Mouse (Mus musculus): ENCODE data around the gene Snx33. TPM values are rescaled to one million over a fixed set of nuclear protein-coding genes. Genes with fewer than 3 reads are reported as not detected.

The Snx33 gene
- polyA plus RNA-seq, 1 experiment from 2014 or later, result 5.5 TPM

- peak overlapping the region; percentile 86 for H3K27ac ChIP-seq (replicated peaks in 1 of 2; ENCODE audit: control insufficient read depth in 1 of 2, insufficient read depth in 1 of 2, low read depth in 2 of 2, low read length in 2 of 2)
- peaks cover 39 to 47% of the 10 kb centered on the region in 2 experiments for H3K4me1 ChIP-seq (ENCODE audit: control insufficient read depth in 2 of 2, insufficient read depth in 2 of 2, low read length in 2 of 2)
- H3K9ac ChIP-seq (ENCODE audit: low read length), result peak overlapping the region; percentile 72
- peak overlapping the region; percentile 35 to 65 for H3K4me3 ChIP-seq (ENCODE audit: control insufficient read depth in 1 of 2, insufficient read depth in 1 of 2, low read depth in 1 of 2, low read length in 2 of 2)
- H3K9me3 ChIP-seq (ENCODE audit: control insufficient read depth, low read length), result no peaks in the 10 kb centered on the region
- peak; percentile 83 for ATAC-seq (ENCODE audit: insufficient number of reproducible peaks, insufficient read depth, low FRiP score, low read depth)
- peaks cover 31% of the 10 kb centered on the region for H3K36me3 ChIP-seq (ENCODE audit: control insufficient read depth, insufficient read depth, low read length)
- peak overlapping the region; percentile 95 for H3K4me2 ChIP-seq (ENCODE audit: low read length)
- no peaks in the 10 kb centered on the region for H3K27me3 ChIP-seq (ENCODE audit: control insufficient read depth, insufficient read depth, low read length)
- WGBS, result under 1% methylated on average over 7 of the region's 7 CpGs
Observed at GRCm38 (mm10) chr9:56924651-56925027, 3.5 kb downstream of the Snx33 start.

- Histone ChIP-seq H3K4me1 (ENCODE audit: control insufficient read depth in 2 of 2, insufficient read depth in 2 of 2, low read length in 2 of 2) (peaks cover 39 to 47% of the 10 kb centered on the region in 2 experiments), H3K27ac (replicated peaks in 1 of 2; ENCODE audit: control insufficient read depth in 1 of 2, insufficient read depth in 1 of 2, low read depth in 2 of 2, low read length in 2 of 2) (peak overlapping the region; percentile 86), H3K4me3 (ENCODE audit: control insufficient read depth in 1 of 2, insufficient read depth in 1 of 2, low read depth in 1 of 2, low read length in 2 of 2) (peak overlapping the region; percentile 35 to 65), H3K4me2 (ENCODE audit: low read length) (peak overlapping the region; percentile 95), H3K9me3 (ENCODE audit: control insufficient read depth, low read length) (no peaks in the 10 kb centered on the region), H3K27me3 (ENCODE audit: control insufficient read depth, insufficient read depth, low read length) (no peaks in the 10 kb centered on the region), H3K36me3 (ENCODE audit: control insufficient read depth, insufficient read depth, low read length) (peaks cover 37% of the 10 kb centered on the region), H3K9ac (ENCODE audit: low read length) (peak overlapping the region; percentile 72)
- ATAC-seq (ENCODE audit: insufficient number of reproducible peaks, insufficient read depth, low FRiP score, low read depth), result no peak
- 37% methylated on average over 8 of the region's 8 CpGs for WGBS
Observed at GRCm38 (mm10) chr9:56923841-56924650, 4.1 kb downstream of the Snx33 start.

DNA sequence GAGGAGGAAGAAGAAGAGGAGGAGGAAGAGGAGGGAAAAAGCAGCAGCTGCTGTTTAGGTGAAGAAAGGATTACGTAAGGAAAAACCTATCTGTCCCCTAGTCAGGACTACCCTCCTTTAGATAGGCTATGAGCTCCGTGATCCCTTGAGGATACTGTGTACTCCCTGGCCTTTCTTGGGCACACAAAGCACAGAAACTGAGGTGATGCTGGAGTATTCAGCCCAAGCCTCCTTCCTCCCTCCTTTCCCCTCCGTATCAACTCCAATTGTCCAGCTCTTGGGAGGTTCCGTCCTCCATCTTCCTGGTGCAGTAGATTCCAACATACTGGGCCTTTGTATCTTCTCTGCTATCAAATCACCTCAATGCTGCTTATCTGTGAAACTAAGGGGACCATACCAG is 5.4 kb downstream of the Snx33 start:
- Histone ChIP-seq H3K9ac (ENCODE audit: low read length) (peak overlapping the region; percentile 72), H3K4me2 (ENCODE audit: low read length) (peak overlapping the region; percentile 95), H3K27ac (replicated peaks in 1 of 2; ENCODE audit: control insufficient read depth in 1 of 2, insufficient read depth in 1 of 2, low read depth in 2 of 2, low read length in 2 of 2) (peak overlapping the region; percentile 86), H3K4me1 (ENCODE audit: control insufficient read depth in 2 of 2, insufficient read depth in 2 of 2, low read length in 2 of 2) (peaks cover 36 to 41% of the 10 kb centered on the region in 2 experiments), H3K4me3 (ENCODE audit: control insufficient read depth in 1 of 2, insufficient read depth in 1 of 2, low read depth in 1 of 2, low read length in 2 of 2) (0 out of 4 replicates have a peak overlapping the region, but pooled peaks of 1 of the 2 experiments have one; percentile 65), H3K9me3 (ENCODE audit: control insufficient read depth, low read length) (no peaks in the 10 kb centered on the region), H3K27me3 (ENCODE audit: control insufficient read depth, insufficient read depth, low read length) (no peaks in the 10 kb centered on the region), H3K36me3 (ENCODE audit: control insufficient read depth, insufficient read depth, low read length) (peaks cover 50% of the 10 kb centered on the region)
- WGBS, result 77% methylated on average over 4 of the region's 4 CpGs
- no peak for ATAC-seq (ENCODE audit: insufficient number of reproducible peaks, insufficient read depth, low FRiP score, low read depth)

GRCm38 (mm10) chr9:56918466-56918865 is 9.7 kb downstream of the Snx33 start:
- Histone ChIP-seq H3K4me2 (ENCODE audit: low read length) (no peak overlapping the region), H3K27ac (replicated peaks in 1 of 2; ENCODE audit: control insufficient read depth in 1 of 2, insufficient read depth in 1 of 2, low read depth in 2 of 2, low read length in 2 of 2) (no peak overlapping the region), H3K4me3 (ENCODE audit: control insufficient read depth in 1 of 2, insufficient read depth in 1 of 2, low read depth in 1 of 2, low read length in 2 of 2) (no peak overlapping the region), H3K27me3 (ENCODE audit: control insufficient read depth, insufficient read depth, low read length) (no peaks in the 10 kb centered on the region), H3K4me1 (ENCODE audit: control insufficient read depth in 2 of 2, insufficient read depth in 2 of 2, low read length in 2 of 2) (peaks cover 7 to 10% of the 10 kb centered on the region in 2 experiments), H3K9ac (ENCODE audit: low read length) (no peak overlapping the region), H3K36me3 (ENCODE audit: control insufficient read depth, insufficient read depth, low read length) (peaks cover 83% of the 10 kb centered on the region), H3K9me3 (ENCODE audit: control insufficient read depth, low read length) (no peaks in the 10 kb centered on the region)
- no peak for ATAC-seq (ENCODE audit: insufficient number of reproducible peaks, insufficient read depth, low FRiP score, low read depth)
- 94% methylated on average over 13 of the region's 13 CpGs for WGBS

DNA sequence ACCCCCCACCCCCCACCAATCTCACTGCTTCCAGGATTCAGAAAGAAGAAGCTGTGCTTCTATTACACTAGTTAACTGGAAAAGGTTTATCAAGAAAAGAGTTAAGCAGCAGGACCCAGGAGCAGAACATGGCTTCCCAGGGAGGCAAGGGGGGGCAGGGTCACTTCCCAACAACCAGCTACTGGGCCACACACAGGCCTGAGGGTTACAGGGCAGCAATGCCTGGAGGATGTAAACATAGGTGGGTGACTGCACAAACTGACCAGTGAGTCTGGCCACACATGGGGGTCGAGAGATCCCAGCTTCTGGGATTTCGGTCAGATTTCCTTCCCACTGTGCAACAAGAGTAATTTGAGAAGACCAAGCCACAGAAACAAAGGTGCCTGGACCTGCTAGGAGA is 11.0 kb downstream of the Snx33 start:
- Histone ChIP-seq H3K27me3 (ENCODE audit: control insufficient read depth, insufficient read depth, low read length) (no peaks in the 10 kb centered on the region), H3K4me3 (ENCODE audit: control insufficient read depth in 1 of 2, insufficient read depth in 1 of 2, low read depth in 1 of 2, low read length in 2 of 2) (no peak overlapping the region), H3K4me1 (ENCODE audit: control insufficient read depth in 2 of 2, insufficient read depth in 2 of 2, low read length in 2 of 2) (no peaks in the 10 kb centered on the region; a peak in 1 of 4 replicates), H3K4me2 (ENCODE audit: low read length) (no peak overlapping the region), H3K27ac (replicated peaks in 1 of 2; ENCODE audit: control insufficient read depth in 1 of 2, insufficient read depth in 1 of 2, low read depth in 2 of 2, low read length in 2 of 2) (no peak overlapping the region), H3K9me3 (ENCODE audit: control insufficient read depth, low read length) (no peaks in the 10 kb centered on the region), H3K36me3 (ENCODE audit: control insufficient read depth, insufficient read depth, low read length) (peaks cover 74% of the 10 kb centered on the region), H3K9ac (ENCODE audit: low read length) (no peak overlapping the region)
- ATAC-seq (ENCODE audit: insufficient number of reproducible peaks, insufficient read depth, low FRiP score, low read depth), result no peak
- WGBS, result 89% methylated on average over 2 of the region's 2 CpGs

GRCm38 (mm10) chr9:56915695-56916410 is 12.3 kb downstream of the Snx33 start:
- Histone ChIP-seq H3K4me2 (ENCODE audit: low read length) (no peak overlapping the region), H3K36me3 (ENCODE audit: control insufficient read depth, insufficient read depth, low read length) (peaks cover 62% of the 10 kb centered on the region), H3K9ac (ENCODE audit: low read length) (no peak overlapping the region)

GRCm38 (mm10) chr9:56915116-56915515 is 13.1 kb downstream of the Snx33 start:
- ATAC-seq (ENCODE audit: insufficient number of reproducible peaks, insufficient read depth, low FRiP score, low read depth), result no peak
- Histone ChIP-seq H3K36me3 (ENCODE audit: control insufficient read depth, insufficient read depth, low read length) (peaks cover 57% of the 10 kb centered on the region), H3K4me1 (ENCODE audit: control insufficient read depth in 2 of 2, insufficient read depth in 2 of 2, low read length in 2 of 2) (no peaks in the 10 kb centered on the region; a peak in 1 of 4 replicates), H3K9ac (ENCODE audit: low read length) (no peak overlapping the region), H3K4me3 (ENCODE audit: control insufficient read depth in 1 of 2, insufficient read depth in 1 of 2, low read depth in 1 of 2, low read length in 2 of 2) (no peak overlapping the region), H3K27ac (replicated peaks in 1 of 2; ENCODE audit: control insufficient read depth in 1 of 2, insufficient read depth in 1 of 2, low read depth in 2 of 2, low read length in 2 of 2) (no peak overlapping the region), H3K27me3 (ENCODE audit: control insufficient read depth, insufficient read depth, low read length) (no peaks in the 10 kb centered on the region), H3K4me2 (ENCODE audit: low read length) (no peak overlapping the region), H3K9me3 (ENCODE audit: control insufficient read depth, low read length) (no peaks in the 10 kb centered on the region)
- 65% methylated on average over 1 of the region's 1 CpGs for WGBS

More at GRCm38 (mm10) chr9:56915695-56916410, 12.3 kb downstream of the Snx33 start:
- H3K27me3 ChIP-seq (ENCODE audit: control insufficient read depth, insufficient read depth, low read length), result no peaks in the 10 kb centered on the region
- no peaks in the 10 kb centered on the region for H3K9me3 ChIP-seq (ENCODE audit: control insufficient read depth, low read length)
- no peak overlapping the region for H3K4me3 ChIP-seq (ENCODE audit: control insufficient read depth in 1 of 2, insufficient read depth in 1 of 2, low read depth in 1 of 2, low read length in 2 of 2)
- H3K27ac ChIP-seq (replicated peaks in 1 of 2; ENCODE audit: control insufficient read depth in 1 of 2, insufficient read depth in 1 of 2, low read depth in 2 of 2, low read length in 2 of 2), result no peak overlapping the region
- WGBS, result 67% methylated on average over 5 of the region's 5 CpGs
- H3K4me1 ChIP-seq (ENCODE audit: control insufficient read depth in 2 of 2, insufficient read depth in 2 of 2, low read length in 2 of 2), result no peaks in the 10 kb centered on the region; a peak in 1 of 4 replicates
- ATAC-seq (ENCODE audit: insufficient number of reproducible peaks, insufficient read depth, low FRiP score, low read depth), result no peak
